Mouse (Mus musculus): ENCODE results near the gene Pdzd3. TPM values are rescaled to one million over a fixed set of nuclear protein-coding genes. Genes with fewer than 3 reads are reported as not detected.

Gene Pdzd3
- total RNA-seq, 2 experiments from 2014 or later: 1.1 to 1.4 TPM

GRCm38 (mm10) chr9:44253441-44253840, 2.2 kb upstream of the Pdzd3 start:
- no peak for DNase-seq (ENCODE audit: low spot score)

- no peak for DNase-seq (ENCODE audit: low spot score)
Observed at GRCm38 (mm10) chr9:44250445-44250844, 826 bp downstream of the Pdzd3 start.

GRCm38 (mm10) chr9:44249181-44250146, 1.8 kb downstream of the Pdzd3 start:
- DNase-seq (ENCODE audit: low spot score): peak; percentile 67

- no peak for DNase-seq (ENCODE audit: low spot score)
Observed at GRCm38 (mm10) chr9:44247907-44248306, 3.4 kb downstream of the Pdzd3 start.

- DNase-seq (ENCODE audit: low spot score): no peak
Observed at GRCm38 (mm10) chr9:44243621-44244020, 7.7 kb downstream of the Pdzd3 start.

- no peak for DNase-seq (ENCODE audit: low spot score)
Observed at GRCm38 (mm10) chr9:44241418-44241817, 9.9 kb downstream of the Pdzd3 start.

GRCm38 (mm10) chr9:44240911-44241310, 10.4 kb downstream of the Pdzd3 start:
- DNase-seq (ENCODE audit: low spot score): no peak

GRCm38 (mm10) chr9:44240399-44240798, 10.9 kb downstream of the Pdzd3 start, which contains the start of gene Ccdc153:
Gene Ccdc153 (plus strand): TSS chr9:44240676.
- no peak for DNase-seq (ENCODE audit: low spot score)

GRCm38 (mm10) chr9:44239447-44239846, 11.8 kb downstream of the Pdzd3 start:
- DNase-seq (ENCODE audit: low spot score): peak; percentile 52

- no peak for DNase-seq (ENCODE audit: low spot score)
Observed at GRCm38 (mm10) chr9:44238501-44239190, 12.6 kb downstream of the Pdzd3 start.

- DNase-seq (ENCODE audit: low spot score): no peak
Observed at GRCm38 (mm10) chr9:44237128-44237527, 14.1 kb downstream of the Pdzd3 start.

GRCm38 (mm10) chr9:44236601-44237000, 14.7 kb downstream of the Pdzd3 start:
- no peak for DNase-seq (ENCODE audit: low spot score)

GRCm38 (mm10) chr9:44234479-44235427, 16.5 kb downstream of the Pdzd3 start:
- DNase-seq (ENCODE audit: low spot score): peak; percentile 44

GRCm38 (mm10) chr9:44233802-44234478, 17.3 kb downstream of the Pdzd3 start, which contains the start of gene Cbl:
Gene Cbl (minus strand): TSS chr9:44234049.
- DNase-seq (ENCODE audit: low spot score): peak; percentile 99

GRCm38 (mm10) chr9:44233021-44233801, 18.1 kb downstream of the Pdzd3 start:
- DNase-seq (ENCODE audit: low spot score): no peak

GRCm38 (mm10) chr9:44231609-44232008, 19.7 kb downstream of the Pdzd3 start:
- DNase-seq (ENCODE audit: low spot score): no peak

GRCm38 (mm10) chr9:44225993-44226392, 25.3 kb downstream of the Pdzd3 start:
- DNase-seq (ENCODE audit: low spot score): no peak

- DNase-seq (ENCODE audit: low spot score): no peak
Observed at GRCm38 (mm10) chr9:44213538-44213937, 37.7 kb downstream of the Pdzd3 start.

- DNase-seq (ENCODE audit: low spot score): no peak
Observed at GRCm38 (mm10) chr9:44212406-44212805, 38.9 kb downstream of the Pdzd3 start.

- no peak for DNase-seq (ENCODE audit: low spot score)
Observed at GRCm38 (mm10) chr9:44209416-44209815, 41.9 kb downstream of the Pdzd3 start.

All from gastrocnemius, adult 18-20 months (tissue).